Mouse (Mus musculus) kidney, adult 11 months (tissue): ENCODE data around the gene Tenm2.

Source experiments
- DNase-seq: peaks from one replicate; pipeline ENCODE4 v3.0.0; 2022

The Tenm2 gene

GRCm38 (mm10) chr11:36686253-36686652 lies 549.5 kb downstream of the Tenm2 start:
- DNase-seq: no peak

GRCm38 (mm10) chr11:36679361-36679760 lies 556.4 kb downstream of the Tenm2 start:
- no peak for DNase-seq

GRCm38 (mm10) chr11:36678542-36678941 lies 557.2 kb downstream of the Tenm2 start:
- no peak for DNase-seq

GRCm38 (mm10) chr11:36678057-36678396 lies 557.7 kb downstream of the Tenm2 start:
- DNase-seq: no peak

- peak; percentile 7 for DNase-seq
Measured at GRCm38 (mm10) chr11:36677321-36678056, 558.3 kb downstream of the Tenm2 start.

GRCm38 (mm10) chr11:36676446-36677284 lies 559.1 kb downstream of the Tenm2 start:
- no peak for DNase-seq

- no peak for DNase-seq
Measured at GRCm38 (mm10) chr11:36674902-36675422, 560.8 kb downstream of the Tenm2 start.

GRCm38 (mm10) chr11:36674141-36674540 lies 561.6 kb downstream of the Tenm2 start:
- DNase-seq: no peak

- DNase-seq: no peak
Measured at GRCm38 (mm10) chr11:36671196-36671595, 564.6 kb downstream of the Tenm2 start.

- no peak for DNase-seq
Measured at GRCm38 (mm10) chr11:36664026-36664425, 571.7 kb downstream of the Tenm2 start.

- DNase-seq: no peak
Measured at GRCm38 (mm10) chr11:36663571-36663970, 572.2 kb downstream of the Tenm2 start.

- no peak for DNase-seq
Measured at GRCm38 (mm10) chr11:36653656-36654323, 582.0 kb downstream of the Tenm2 start.

GRCm38 (mm10) chr11:36647179-36647578 lies 588.6 kb downstream of the Tenm2 start:
- no peak for DNase-seq

GRCm38 (mm10) chr11:36635082-36635481 lies 600.7 kb downstream of the Tenm2 start:
- DNase-seq: no peak

GRCm38 (mm10) chr11:36632201-36632600 lies 603.6 kb downstream of the Tenm2 start:
- DNase-seq: peak; percentile 4

GRCm38 (mm10) chr11:36613807-36614206 lies 622.0 kb downstream of the Tenm2 start:
- no peak for DNase-seq

- no peak for DNase-seq
Measured at GRCm38 (mm10) chr11:36604815-36605382, 630.9 kb downstream of the Tenm2 start.

- no peak for DNase-seq
Measured at GRCm38 (mm10) chr11:36604272-36604671, 631.5 kb downstream of the Tenm2 start.

GRCm38 (mm10) chr11:36592471-36592870 lies 643.3 kb downstream of the Tenm2 start:
- no peak for DNase-seq

GRCm38 (mm10) chr11:36566146-36566545 lies 669.6 kb downstream of the Tenm2 start:
- no peak for DNase-seq

GRCm38 (mm10) chr11:36562851-36563250 lies 672.9 kb downstream of the Tenm2 start:
- no peak for DNase-seq

- DNase-seq: no peak
Measured at GRCm38 (mm10) chr11:36560785-36561548, 674.8 kb downstream of the Tenm2 start.
